Mouse (Mus musculus): ENCODE data around the gene Adm2.

Adm2 gene

DNA sequence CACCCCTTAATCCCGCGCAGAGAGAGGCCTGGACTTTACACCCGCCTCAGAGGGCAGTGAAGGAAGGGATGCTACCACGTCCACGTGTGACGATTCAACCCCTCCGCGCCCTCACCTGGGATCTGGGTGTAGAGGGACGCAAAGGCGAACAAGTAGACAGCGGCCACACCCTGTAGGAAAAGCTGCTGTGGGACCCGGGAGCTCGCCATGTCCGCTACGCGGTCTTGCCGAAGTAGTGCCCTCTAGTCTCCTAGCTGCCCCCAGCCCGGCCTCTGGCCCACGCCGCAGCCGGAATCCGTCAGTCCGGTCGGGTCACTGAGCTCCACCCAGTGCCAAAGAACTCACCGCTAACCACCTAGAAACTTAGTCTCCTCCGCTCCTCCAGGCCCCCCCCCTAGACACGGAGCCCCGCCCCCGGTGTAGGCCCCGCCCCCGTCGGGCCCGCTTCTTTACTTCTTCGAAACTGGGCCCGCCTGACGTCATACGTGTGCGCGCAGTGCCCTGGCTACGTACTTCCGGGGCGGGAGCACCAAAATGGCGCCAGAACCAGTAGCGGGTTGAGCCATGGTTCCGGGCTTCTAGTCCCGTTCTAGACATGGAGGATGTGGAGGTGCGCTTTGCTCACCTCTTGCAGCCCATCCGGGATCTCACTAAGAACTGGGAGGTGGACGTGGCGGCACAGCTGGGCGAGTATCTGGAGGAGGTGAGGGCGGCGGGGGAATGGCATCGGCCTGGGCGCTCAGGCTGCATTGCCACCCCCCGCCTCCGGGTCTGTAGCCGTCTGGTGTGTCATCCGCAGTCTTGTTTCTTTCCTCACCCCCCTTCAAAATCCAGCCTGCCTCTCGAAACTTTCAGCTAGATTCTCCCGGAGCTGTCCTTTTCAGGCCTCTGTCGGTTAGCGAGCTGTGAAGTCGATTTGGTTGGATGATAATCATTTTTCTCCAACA, 33.0 kb downstream of the Adm2 start, which contains the start of the genes Lmf2 and Ncaph2:
Gene Lmf2 (minus strand): TSS at position 419 of the 947 bp plus-strand sequence.
Gene Ncaph2 (plus strand): TSS at position 479 of the 947 bp plus-strand sequence.
- DNase-seq (ENCODE audit: low spot score in 2 of 2): peak; percentile 86 to 92

DNA sequence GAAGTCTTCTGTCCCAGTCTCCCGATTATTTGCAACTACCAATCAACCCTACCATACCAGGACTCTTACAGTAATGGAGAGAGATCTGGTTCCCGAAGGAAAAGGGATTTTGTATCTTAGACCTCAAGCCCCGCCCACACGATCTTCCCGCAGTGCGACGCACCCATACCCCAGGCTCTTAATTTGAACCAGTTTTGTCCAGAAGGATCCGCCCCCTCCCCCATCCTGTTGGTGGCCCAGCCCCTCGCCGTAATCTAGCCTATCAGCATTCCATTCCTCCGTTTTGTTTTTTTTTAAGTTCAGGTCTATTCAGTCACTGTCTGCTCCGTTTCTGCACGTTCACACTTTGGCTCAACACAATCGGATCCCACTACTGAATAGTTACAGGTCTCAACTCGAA, 33.9 kb downstream of the Adm2 start:
- peak; percentile 51 to 60 for DNase-seq (ENCODE audit: low spot score in 2 of 2)

DNA sequence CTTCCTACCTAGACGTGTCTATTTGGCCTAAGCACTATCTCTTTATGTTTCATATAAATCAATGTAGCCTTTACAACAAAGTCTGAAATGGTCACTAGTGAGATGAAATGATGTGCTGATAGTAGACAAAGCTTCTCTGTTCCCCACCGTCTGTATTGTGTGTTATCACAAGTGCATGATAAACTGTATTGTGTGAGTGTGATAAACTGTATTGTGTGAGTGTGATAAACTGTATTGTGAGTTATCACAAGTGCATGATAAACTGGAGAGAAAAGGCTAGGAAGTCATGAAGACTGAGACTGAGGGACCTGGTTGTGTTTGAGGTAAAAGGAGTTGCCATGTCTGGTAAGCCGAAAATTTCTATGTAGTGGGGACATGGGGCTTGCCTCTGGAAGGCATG, 36.3 kb downstream of the Adm2 start:
- DNase-seq (ENCODE audit: low spot score in 2 of 2): no peak

DNA sequence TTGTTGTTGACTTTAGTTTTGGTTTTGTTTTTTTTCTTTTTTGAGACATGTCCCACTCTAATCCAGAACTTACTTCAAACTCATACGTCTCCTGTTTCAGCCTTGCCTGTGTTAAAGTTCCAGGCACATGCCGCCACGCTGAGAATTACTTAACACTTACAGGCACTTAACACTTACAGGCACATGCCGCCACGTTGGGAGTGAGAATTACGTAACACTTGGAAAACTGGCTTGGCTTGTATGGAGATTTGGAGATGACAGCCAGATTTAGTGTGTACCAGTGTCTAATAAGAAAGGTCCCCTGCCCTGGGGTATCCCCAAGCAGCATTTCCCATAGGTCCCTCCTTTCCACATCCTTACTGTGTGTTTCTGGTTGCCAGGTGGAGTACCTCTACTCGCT, 40.5 kb downstream of the Adm2 start:
- DNase-seq (ENCODE audit: low spot score in 2 of 2): no peak

DNA sequence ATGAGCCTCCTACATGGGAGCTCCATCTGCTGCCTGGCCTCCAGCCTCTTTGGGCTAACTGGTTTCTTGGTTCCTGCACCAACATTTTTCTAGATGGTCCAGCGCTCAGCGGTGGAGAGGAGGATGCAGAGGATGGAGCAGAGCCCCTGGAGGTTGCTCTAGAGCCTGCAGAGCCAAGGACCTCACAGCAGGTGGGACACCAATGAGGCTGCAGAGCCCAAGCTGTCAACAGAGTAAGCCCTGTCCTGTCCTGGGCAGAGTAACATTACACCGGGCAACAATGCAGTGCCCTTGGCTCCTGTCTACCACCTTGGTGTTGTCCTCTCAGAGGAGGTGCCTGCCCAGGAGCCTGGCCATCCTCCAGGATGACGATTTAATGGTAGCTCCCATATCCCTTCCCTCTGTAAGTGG, 42.6 kb downstream of the Adm2 start:
- DNase-seq (ENCODE audit: low spot score in 2 of 2): no peak

DNA sequence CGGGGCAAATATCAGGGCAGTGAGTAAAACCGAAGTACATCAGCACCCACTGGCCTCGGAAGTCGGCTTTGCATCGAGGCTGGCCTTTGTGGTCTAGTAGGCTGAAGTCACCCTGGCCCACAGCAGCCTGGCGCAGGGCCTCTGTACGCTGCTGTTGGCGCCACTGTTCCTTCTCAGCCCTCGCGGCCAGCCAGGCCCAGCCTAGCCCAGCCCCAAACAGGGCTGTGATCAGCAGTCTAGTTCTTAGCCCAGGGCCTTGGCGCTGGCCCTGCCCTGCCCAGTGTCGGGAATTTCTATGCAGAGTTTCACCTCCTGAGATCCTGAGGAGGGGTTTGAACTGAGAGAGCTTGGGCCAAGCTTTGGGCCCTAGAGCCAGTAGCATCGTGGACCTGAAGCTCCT, 49.5 kb downstream of the Adm2 start:
- no peak for DNase-seq (ENCODE audit: low spot score in 2 of 2)

DNA sequence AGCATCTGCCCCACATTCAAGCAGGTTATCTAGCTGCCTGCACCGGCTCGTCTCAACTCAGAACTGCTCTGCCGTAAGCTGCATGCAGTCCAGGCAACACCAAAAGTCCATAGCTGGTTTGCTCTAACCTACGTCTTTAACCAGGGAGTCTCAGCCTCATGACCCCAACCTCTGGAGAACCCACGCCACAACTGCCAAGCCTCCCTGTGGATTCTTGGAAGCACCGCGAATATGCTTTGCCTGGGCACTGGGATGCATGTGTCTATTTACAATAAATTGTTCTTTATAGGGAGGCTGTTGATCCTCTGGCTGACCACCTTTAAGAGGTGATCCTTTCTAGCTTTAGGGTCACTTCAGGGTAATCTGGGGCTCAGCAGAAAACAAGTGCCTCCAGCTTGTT, 50.0 kb downstream of the Adm2 start:
- DNase-seq (ENCODE audit: low spot score in 2 of 2): no peak

DNA sequence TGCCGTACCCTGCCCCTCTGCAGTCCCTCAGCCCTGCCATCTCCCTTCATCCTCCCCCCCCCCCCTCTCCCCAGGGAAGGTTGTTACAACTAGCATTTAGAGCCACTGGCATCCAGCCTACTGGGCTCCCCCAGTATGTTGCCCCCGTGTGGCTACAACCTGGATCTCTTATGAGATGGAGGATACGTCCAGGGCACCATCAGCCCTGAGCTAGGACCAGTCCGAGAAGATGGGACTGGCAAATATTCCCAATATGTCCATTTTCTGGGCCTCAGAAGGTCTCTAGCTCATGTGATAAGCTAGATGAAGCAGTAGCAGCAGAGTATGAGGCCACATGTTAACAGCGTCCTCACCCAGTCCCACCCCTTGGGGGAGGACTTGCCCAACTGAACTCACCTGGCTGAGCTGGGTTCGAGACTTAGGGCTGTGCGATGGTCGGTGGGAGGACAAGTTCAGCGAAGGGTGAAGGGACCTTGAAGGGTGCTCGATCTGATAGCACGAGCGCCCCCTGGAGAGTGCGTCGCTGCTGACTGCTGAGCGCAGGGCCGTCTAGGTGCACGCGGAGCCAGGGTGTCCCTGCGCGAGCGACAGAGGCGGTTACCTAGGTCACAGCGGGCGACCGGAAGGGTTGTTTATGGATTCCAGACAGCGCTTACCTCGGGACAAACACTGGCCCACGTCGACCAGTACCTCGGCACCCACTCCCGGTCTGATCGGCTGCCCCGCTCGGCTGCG, 50.7 kb downstream of the Adm2 start:
- peak; percentile 74 to 80 for DNase-seq (ENCODE audit: low spot score in 2 of 2)

DNA sequence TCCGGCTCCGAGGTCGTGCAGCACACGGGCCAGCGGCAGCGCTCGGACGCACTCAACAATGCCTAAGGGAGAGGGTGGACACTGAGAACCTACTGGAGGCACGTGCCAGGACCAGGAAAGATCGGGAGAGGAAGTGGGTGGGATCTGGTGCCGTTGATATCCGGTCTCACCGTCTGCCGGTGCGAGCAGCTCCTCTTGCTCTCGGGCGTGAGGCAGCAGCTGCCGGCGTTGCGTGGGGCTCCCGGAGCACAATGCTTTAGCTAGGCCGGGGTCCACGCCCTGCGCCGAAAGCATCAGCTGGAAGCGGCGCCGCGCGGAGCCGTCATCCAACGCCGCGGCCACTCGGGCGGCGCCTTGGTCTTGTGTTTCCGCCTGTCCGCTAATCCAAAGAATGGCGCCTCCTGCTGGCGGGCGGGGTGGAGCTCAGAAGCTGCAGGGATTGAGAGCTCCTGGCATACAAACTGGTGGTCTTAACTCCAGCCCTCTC, 51.3 kb downstream of the Adm2 start, which contains the start of gene Sco2:
Gene Sco2 (minus strand): TSS at position 85 of the 487 bp plus-strand sequence.
- peak; percentile 86 to 94 for DNase-seq (ENCODE audit: low spot score in 2 of 2)

All from frontal cortex, postnatal 14 days (tissue).